Mouse (Mus musculus): Measurements from ENCODE around the gene Chmp1a. TPM values are rescaled to one million over a fixed set of nuclear protein-coding genes. Genes with fewer than 3 reads are reported as not detected.
"Not testable (repeated sequence)": the region's sequence is repeated elsewhere in the genome, so short reads cannot be mapped to it uniquely, and the experiment has no call there.

Chmp1a gene
- 131 and 136 TPM in 2 replicates for polyA plus RNA-seq (2016; fragmentation: Nextera tagmentation; extraction: Ambion mirVana)

GRCm38 (mm10) chr8:123212321-123213117 lies at the start of gene Chmp1a, which contains the start of gene Spata33:
Chmp1a (minus strand) TSS chr8:123212763.
Spata33 (plus strand) TSS chr8:123212832.
- Histone ChIP-seq H3K27ac (replicated peaks) (peak within 1 kb of the TSS; percentile 90), H3K4me1 (peaks cover 30% of the 10 kb centered on the region), H3K36me3 (replicated peaks) (peaks cover 30% of the 10 kb centered on the region), H3K4me3 (peak within 1 kb of the TSS; percentile 99), H3K27me3 (replicated peaks; ENCODE audit: low read depth, poor library complexity, severe bottlenecking) (no peaks in the 10 kb centered on the region; the same call in 1 of the 2 replicates), H3K9me3 (no peaks in the 10 kb centered on the region)
- DNase-seq (ENCODE audit: low spot score): peak; percentile 99
- under 1% methylated on average over 76 of the region's 76 CpGs for WGBS

GRCm38 (mm10) chr8:123257593-123257992 lies 45.0 kb upstream of the Chmp1a start:
- not testable (repeated sequence) for H3K9me3 ChIP-seq; H3K4me3 ChIP-seq; DNase-seq (ENCODE audit: low spot score); H3K27me3 ChIP-seq (replicated peaks; ENCODE audit: low read depth, poor library complexity, severe bottlenecking); H3K27ac ChIP-seq (replicated peaks)
- 87% methylated on average over 8 of the region's 8 CpGs for WGBS
- H3K4me1 ChIP-seq: peaks cover 40% of the 10 kb centered on the region
- H3K36me3 ChIP-seq (replicated peaks): peaks cover 64% of the 10 kb centered on the region

GRCm38 (mm10) chr8:123257114-123257513 lies 44.6 kb upstream of the Chmp1a start:
- DNase-seq (ENCODE audit: low spot score): no peak
- Histone ChIP-seq H3K4me1 (peaks cover 45% of the 10 kb centered on the region), H3K27me3 (replicated peaks; ENCODE audit: low read depth, poor library complexity, severe bottlenecking) (no peaks in the 10 kb centered on the region), H3K9me3 (no peaks in the 10 kb centered on the region), H3K4me3 (peak overlapping the region; percentile 4; the same call in 1 of the 2 replicates), H3K27ac (replicated peaks) (0 out of 2 replicates have a peak overlapping the region, but pooled peaks have one; percentile 36), H3K36me3 (replicated peaks) (peaks cover 64% of the 10 kb centered on the region)
- WGBS: 53% methylated on average over 3 of the region's 3 CpGs

- 64% methylated on average over 6 of the region's 6 CpGs for WGBS
- peak overlapping the region; percentile 95 for H3K4me3 ChIP-seq
- no peaks in the 10 kb centered on the region for H3K9me3 ChIP-seq
- no peaks in the 10 kb centered on the region for H3K27me3 ChIP-seq (replicated peaks; ENCODE audit: low read depth, poor library complexity, severe bottlenecking)
- peaks cover 69% of the 10 kb centered on the region for H3K36me3 ChIP-seq (replicated peaks)
- DNase-seq (ENCODE audit: low spot score): no peak
- peaks cover 49% of the 10 kb centered on the region for H3K4me1 ChIP-seq
- no peak overlapping the region for H3K27ac ChIP-seq (replicated peaks)
Measured at GRCm38 (mm10) chr8:123255170-123255569, 42.6 kb upstream of the Chmp1a start.

- no peaks in the 10 kb centered on the region for H3K27me3 ChIP-seq (replicated peaks; ENCODE audit: low read depth, poor library complexity, severe bottlenecking)
- peak; percentile 91 for DNase-seq (ENCODE audit: low spot score)
- peak within 1 kb of the TSS; percentile 96 for H3K27ac ChIP-seq (replicated peaks)
- H3K4me1 ChIP-seq: peaks cover 49% of the 10 kb centered on the region
- under 1% methylated on average over 99 of the region's 99 CpGs for WGBS
- H3K36me3 ChIP-seq (replicated peaks): peaks cover 69% of the 10 kb centered on the region
- peak within 1 kb of the TSS; percentile 95 for H3K4me3 ChIP-seq
- H3K9me3 ChIP-seq: no peaks in the 10 kb centered on the region
Measured at GRCm38 (mm10) chr8:123254099-123254885, 41.7 kb upstream of the Chmp1a start, which contains the start of the genes Zfp276 and Vps9d1. Zfp276 (plus strand) TSS chr8:123254195. Vps9d1 (minus strand) TSS chr8:123254348.

- peaks cover 69% of the 10 kb centered on the region for H3K36me3 ChIP-seq (replicated peaks)
- H3K9me3 ChIP-seq: no peaks in the 10 kb centered on the region
- peak overlapping the region; percentile 95 for H3K4me3 ChIP-seq
- WGBS: under 1% methylated on average over 40 of the region's 40 CpGs
- peak overlapping the region; percentile 96 for H3K27ac ChIP-seq (replicated peaks)
- H3K4me1 ChIP-seq: peaks cover 49% of the 10 kb centered on the region
- no peak for DNase-seq (ENCODE audit: low spot score)
- H3K27me3 ChIP-seq (replicated peaks; ENCODE audit: low read depth, poor library complexity, severe bottlenecking): no peaks in the 10 kb centered on the region
Measured at GRCm38 (mm10) chr8:123253451-123254098, 41.0 kb upstream of the Chmp1a start.

- Histone ChIP-seq H3K27ac (replicated peaks) (peak overlapping the region; percentile 96; the same call in 1 of the 2 replicates), H3K9me3 (no peaks in the 10 kb centered on the region), H3K36me3 (replicated peaks) (peaks cover 69% of the 10 kb centered on the region), H3K27me3 (replicated peaks; ENCODE audit: low read depth, poor library complexity, severe bottlenecking) (no peaks in the 10 kb centered on the region), H3K4me3 (peak overlapping the region; percentile 95), H3K4me1 (peaks cover 49% of the 10 kb centered on the region)
- 49% methylated on average over 4 of the region's 4 CpGs for WGBS
- DNase-seq (ENCODE audit: low spot score): no peak
Measured at GRCm38 (mm10) chr8:123252925-123253324, 40.4 kb upstream of the Chmp1a start.

GRCm38 (mm10) chr8:123250940-123251339 lies 38.4 kb upstream of the Chmp1a start:
- DNase-seq (ENCODE audit: low spot score): no peak
- peaks cover 36% of the 10 kb centered on the region for H3K4me1 ChIP-seq
- no peaks in the 10 kb centered on the region for H3K27me3 ChIP-seq (replicated peaks; ENCODE audit: low read depth, poor library complexity, severe bottlenecking)
- H3K27ac ChIP-seq (replicated peaks): no peak overlapping the region
- 91% methylated on average over 5 of the region's 5 CpGs for WGBS
- H3K9me3 ChIP-seq: no peaks in the 10 kb centered on the region
- H3K36me3 ChIP-seq (replicated peaks): peaks cover 69% of the 10 kb centered on the region
- no peak overlapping the region for H3K4me3 ChIP-seq

GRCm38 (mm10) chr8:123248596-123248995 lies 36.0 kb upstream of the Chmp1a start:
- Histone ChIP-seq H3K4me1 (peaks cover 19% of the 10 kb centered on the region), H3K4me3 (no peak overlapping the region), H3K36me3 (replicated peaks) (peaks cover 89% of the 10 kb centered on the region), H3K9me3 (no peaks in the 10 kb centered on the region), H3K27ac (replicated peaks) (no peak overlapping the region), H3K27me3 (replicated peaks; ENCODE audit: low read depth, poor library complexity, severe bottlenecking) (no peaks in the 10 kb centered on the region)
- WGBS: 94% methylated on average over 8 of the region's 8 CpGs
- no peak for DNase-seq (ENCODE audit: low spot score)

GRCm38 (mm10) chr8:123247748-123248147 lies 35.2 kb upstream of the Chmp1a start:
- H3K9me3 ChIP-seq: no peaks in the 10 kb centered on the region
- 94% methylated on average over 6 of the region's 6 CpGs for WGBS
- H3K36me3 ChIP-seq (replicated peaks): peaks cover 97% of the 10 kb centered on the region
- H3K4me1 ChIP-seq: peaks cover 10% of the 10 kb centered on the region
- H3K27me3 ChIP-seq (replicated peaks; ENCODE audit: low read depth, poor library complexity, severe bottlenecking): no peaks in the 10 kb centered on the region
- H3K4me3 ChIP-seq: no peak overlapping the region
- DNase-seq (ENCODE audit: low spot score): no peak
- H3K27ac ChIP-seq (replicated peaks): no peak overlapping the region

GRCm38 (mm10) chr8:123245543-123245942 lies 33.0 kb upstream of the Chmp1a start:
- H3K27ac ChIP-seq (replicated peaks): no peak overlapping the region
- no peaks in the 10 kb centered on the region for H3K9me3 ChIP-seq
- DNase-seq (ENCODE audit: low spot score): no peak
- 88% methylated on average over 12 of the region's 12 CpGs for WGBS
- peaks cover 93% of the 10 kb centered on the region for H3K36me3 ChIP-seq (replicated peaks)
- no peaks in the 10 kb centered on the region for H3K27me3 ChIP-seq (replicated peaks; ENCODE audit: low read depth, poor library complexity, severe bottlenecking)
- H3K4me1 ChIP-seq: no peaks in the 10 kb centered on the region
- no peak overlapping the region for H3K4me3 ChIP-seq

- H3K27ac ChIP-seq (replicated peaks): no peak overlapping the region
- no peaks in the 10 kb centered on the region for H3K27me3 ChIP-seq (replicated peaks; ENCODE audit: low read depth, poor library complexity, severe bottlenecking)
- H3K36me3 ChIP-seq (replicated peaks): peaks cover 81% of the 10 kb centered on the region
- no peak for DNase-seq (ENCODE audit: low spot score)
- no peaks in the 10 kb centered on the region for H3K9me3 ChIP-seq
- H3K4me1 ChIP-seq: no peaks in the 10 kb centered on the region
- no peak overlapping the region for H3K4me3 ChIP-seq
- WGBS: 90% methylated on average over 4 of the region's 4 CpGs
Measured at GRCm38 (mm10) chr8:123244382-123244781, 31.8 kb upstream of the Chmp1a start.

Data from embryonic facial prominence, embryonic 10.5 days (tissue).